Mouse (Mus musculus): Measurements from ENCODE around the gene Apoa1. TPM values are rescaled to one million over a fixed set of nuclear protein-coding genes. Genes with fewer than 3 reads are reported as not detected.

Gene Apoa1
- 4.2 and 8.2 TPM in 2 replicates for polyA plus RNA-seq (2015; fragmentation: Nextera tagmentation; extraction: Ambion mirVana)

GRCm38 (mm10) chr9:46228491-46228890 is at the start of gene Apoa1:
Apoa1 (plus strand) TSS chr9:46228580.
- no peak within 1 kb of the TSS for H3K27ac ChIP-seq
- H3K27me3 ChIP-seq (replicated peaks), result no peaks in the 10 kb centered on the region
- WGBS, result 71% methylated on average over 9 of the region's 9 CpGs
- H3K9me3 ChIP-seq, result no peaks in the 10 kb centered on the region
- no peak within 1 kb of the TSS for H3K4me3 ChIP-seq
- no peak within 1 kb of the TSS for H3K4me2 ChIP-seq
- H3K9ac ChIP-seq, result no peak within 1 kb of the TSS
- H3K4me1 ChIP-seq, result peaks cover 8% of the 10 kb centered on the region
- ATAC-seq (replicated peaks), result no peak
- no peaks in the 10 kb centered on the region for H3K36me3 ChIP-seq (replicated peaks)

GRCm38 (mm10) chr9:46178595-46178994 is 49.8 kb upstream of the Apoa1 start:
- Histone ChIP-seq H3K4me3 (no peak overlapping the region), H3K27ac (no peak overlapping the region), H3K4me2 (no peak overlapping the region), H3K4me1 (0 out of 2 replicates have a peak, but pooled peaks cover 4% of the 10 kb centered on the region), H3K27me3 (replicated peaks) (no peaks in the 10 kb centered on the region), H3K36me3 (replicated peaks) (no peaks in the 10 kb centered on the region; the same call in 1 of the 2 replicates), H3K9ac (no peak overlapping the region), H3K9me3 (no peaks in the 10 kb centered on the region)
- no peak for ATAC-seq (replicated peaks)
- 89% methylated on average over 9 of the region's 9 CpGs for WGBS

- Histone ChIP-seq H3K4me2 (no peak overlapping the region), H3K27ac (no peak overlapping the region), H3K4me1 (0 out of 2 replicates have a peak, but pooled peaks cover 4% of the 10 kb centered on the region), H3K27me3 (replicated peaks) (no peaks in the 10 kb centered on the region), H3K4me3 (no peak overlapping the region), H3K9me3 (no peaks in the 10 kb centered on the region), H3K36me3 (replicated peaks) (no peaks in the 10 kb centered on the region; the same call in 1 of the 2 replicates), H3K9ac (no peak overlapping the region)
- ATAC-seq (replicated peaks), result no peak
- 78% methylated on average over 8 of the region's 8 CpGs for WGBS
Observed at GRCm38 (mm10) chr9:46181297-46181696, 47.1 kb upstream of the Apoa1 start.

- no peak for ATAC-seq (replicated peaks)
- Histone ChIP-seq H3K27ac (no peak overlapping the region), H3K27me3 (replicated peaks) (no peaks in the 10 kb centered on the region), H3K36me3 (replicated peaks) (no peaks in the 10 kb centered on the region), H3K4me1 (0 out of 2 replicates have a peak, but pooled peaks cover 9% of the 10 kb centered on the region), H3K4me3 (no peak overlapping the region), H3K9ac (no peak overlapping the region), H3K9me3 (no peaks in the 10 kb centered on the region), H3K4me2 (no peak overlapping the region)
- WGBS, result 87% methylated on average over 5 of the region's 5 CpGs
Observed at GRCm38 (mm10) chr9:46184542-46184941, 43.8 kb upstream of the Apoa1 start.

GRCm38 (mm10) chr9:46185191-46185590 is 43.2 kb upstream of the Apoa1 start:
- no peak overlapping the region for H3K4me3 ChIP-seq
- 0 out of 2 replicates have a peak, but pooled peaks cover 9% of the 10 kb centered on the region for H3K4me1 ChIP-seq
- ATAC-seq (replicated peaks), result no peak
- no peaks in the 10 kb centered on the region for H3K36me3 ChIP-seq (replicated peaks)
- H3K4me2 ChIP-seq, result no peak overlapping the region
- no peaks in the 10 kb centered on the region for H3K9me3 ChIP-seq
- no peaks in the 10 kb centered on the region for H3K27me3 ChIP-seq (replicated peaks)
- 56% methylated on average over 2 of the region's 2 CpGs for WGBS
- no peak overlapping the region for H3K9ac ChIP-seq
- no peak overlapping the region for H3K27ac ChIP-seq

GRCm38 (mm10) chr9:46186387-46186786 is 42.0 kb upstream of the Apoa1 start:
- no peaks in the 10 kb centered on the region for H3K27me3 ChIP-seq (replicated peaks)
- H3K9me3 ChIP-seq, result no peaks in the 10 kb centered on the region
- H3K36me3 ChIP-seq (replicated peaks), result no peaks in the 10 kb centered on the region
- H3K27ac ChIP-seq, result no peak overlapping the region
- 92% methylated on average over 1 of the region's 1 CpGs for WGBS
- no peak overlapping the region for H3K4me2 ChIP-seq
- H3K4me1 ChIP-seq, result 0 out of 2 replicates have a peak, but pooled peaks cover 4% of the 10 kb centered on the region
- ATAC-seq (replicated peaks), result no peak
- H3K4me3 ChIP-seq, result no peak overlapping the region
- no peak overlapping the region for H3K9ac ChIP-seq

- Histone ChIP-seq H3K27ac (no peak overlapping the region), H3K9me3 (no peaks in the 10 kb centered on the region), H3K36me3 (replicated peaks) (no peaks in the 10 kb centered on the region), H3K9ac (no peak overlapping the region), H3K4me1 (0 out of 2 replicates have a peak, but pooled peaks cover 4% of the 10 kb centered on the region), H3K4me3 (no peak overlapping the region), H3K4me2 (no peak overlapping the region), H3K27me3 (replicated peaks) (no peaks in the 10 kb centered on the region)
- 84% methylated on average over 4 of the region's 4 CpGs for WGBS
- no peak for ATAC-seq (replicated peaks)
Observed at GRCm38 (mm10) chr9:46188370-46188769, 40.0 kb upstream of the Apoa1 start.

GRCm38 (mm10) chr9:46188956-46189355 is 39.4 kb upstream of the Apoa1 start:
- H3K4me2 ChIP-seq, result no peak overlapping the region
- no peaks in the 10 kb centered on the region for H3K36me3 ChIP-seq (replicated peaks)
- no peak overlapping the region for H3K4me3 ChIP-seq
- 66% methylated on average over 5 of the region's 5 CpGs for WGBS
- H3K9me3 ChIP-seq, result no peaks in the 10 kb centered on the region
- 0 out of 2 replicates have a peak, but pooled peaks cover 4% of the 10 kb centered on the region for H3K4me1 ChIP-seq
- H3K27ac ChIP-seq, result peak overlapping the region; percentile 42; the same call in 1 of the 2 replicates
- no peak for ATAC-seq (replicated peaks)
- H3K27me3 ChIP-seq (replicated peaks), result no peaks in the 10 kb centered on the region
- H3K9ac ChIP-seq, result no peak overlapping the region

GRCm38 (mm10) chr9:46189381-46189780 is 39.0 kb upstream of the Apoa1 start:
- no peaks in the 10 kb centered on the region for H3K9me3 ChIP-seq
- H3K4me1 ChIP-seq, result 0 out of 2 replicates have a peak, but pooled peaks cover 4% of the 10 kb centered on the region
- 76% methylated on average over 10 of the region's 10 CpGs for WGBS
- peak overlapping the region; percentile 42; the same call in 1 of the 2 replicates for H3K27ac ChIP-seq
- ATAC-seq (replicated peaks), result peak; percentile 33; the same call in 1 of the 2 replicates
- no peak overlapping the region for H3K4me2 ChIP-seq
- H3K9ac ChIP-seq, result no peak overlapping the region
- H3K27me3 ChIP-seq (replicated peaks), result no peaks in the 10 kb centered on the region
- H3K4me3 ChIP-seq, result no peak overlapping the region
- no peaks in the 10 kb centered on the region for H3K36me3 ChIP-seq (replicated peaks)

- peaks cover 5% of the 10 kb centered on the region; the same call in 1 of the 2 replicates for H3K36me3 ChIP-seq (replicated peaks)
- 0 out of 2 replicates have a peak, but pooled peaks cover 4% of the 10 kb centered on the region for H3K4me1 ChIP-seq
- no peak overlapping the region for H3K4me3 ChIP-seq
- no peaks in the 10 kb centered on the region for H3K9me3 ChIP-seq
- no peak overlapping the region for H3K4me2 ChIP-seq
- ATAC-seq (replicated peaks), result no peak
- no peaks in the 10 kb centered on the region for H3K27me3 ChIP-seq (replicated peaks)
- no peak overlapping the region for H3K27ac ChIP-seq
- WGBS, result 74% methylated on average over 8 of the region's 8 CpGs
- H3K9ac ChIP-seq, result no peak overlapping the region
Observed at GRCm38 (mm10) chr9:46191234-46191633, 37.1 kb upstream of the Apoa1 start.

- Histone ChIP-seq H3K27me3 (replicated peaks) (no peaks in the 10 kb centered on the region), H3K4me1 (0 out of 2 replicates have a peak, but pooled peaks cover 4% of the 10 kb centered on the region), H3K4me3 (no peak overlapping the region), H3K9ac (no peak overlapping the region), H3K27ac (no peak overlapping the region), H3K36me3 (replicated peaks) (peaks cover 5% of the 10 kb centered on the region; the same call in 1 of the 2 replicates), H3K9me3 (no peaks in the 10 kb centered on the region), H3K4me2 (no peak overlapping the region)
- no peak for ATAC-seq (replicated peaks)
- WGBS, result 17% methylated on average over 1 of the region's 1 CpGs
Observed at GRCm38 (mm10) chr9:46191644-46192043, 36.7 kb upstream of the Apoa1 start.

- H3K9me3 ChIP-seq, result no peaks in the 10 kb centered on the region
- 58% methylated on average over 6 of the region's 6 CpGs for WGBS
Observed at GRCm38 (mm10) chr9:46192642-46193041, 35.7 kb upstream of the Apoa1 start.

GRCm38 (mm10) chr9:46194809-46195208 is 33.6 kb upstream of the Apoa1 start:
- Histone ChIP-seq H3K4me2 (no peak overlapping the region), H3K27ac (no peak overlapping the region), H3K9ac (no peak overlapping the region), H3K4me3 (no peak overlapping the region), H3K9me3 (no peaks in the 10 kb centered on the region), H3K36me3 (replicated peaks) (peaks cover 15% of the 10 kb centered on the region), H3K4me1 (no peaks in the 10 kb centered on the region), H3K27me3 (replicated peaks) (no peaks in the 10 kb centered on the region)
- ATAC-seq (replicated peaks), result no peak
- 95% methylated on average over 8 of the region's 9 CpGs for WGBS

More at GRCm38 (mm10) chr9:46192642-46193041, 35.7 kb upstream of the Apoa1 start:
- H3K9ac ChIP-seq, result no peak overlapping the region
- no peaks in the 10 kb centered on the region for H3K27me3 ChIP-seq (replicated peaks)
- no peak overlapping the region for H3K4me2 ChIP-seq
- peaks cover 5% of the 10 kb centered on the region; the same call in 1 of the 2 replicates for H3K36me3 ChIP-seq (replicated peaks)
- no peak for ATAC-seq (replicated peaks)
- H3K4me3 ChIP-seq, result no peak overlapping the region
- H3K4me1 ChIP-seq, result 0 out of 2 replicates have a peak, but pooled peaks cover 4% of the 10 kb centered on the region
- no peak overlapping the region for H3K27ac ChIP-seq

All from midbrain, embryonic 15.5 days (tissue).